8 mouse cellular contexts compared by ENCODE assay signal in the genomic region with DNA sequence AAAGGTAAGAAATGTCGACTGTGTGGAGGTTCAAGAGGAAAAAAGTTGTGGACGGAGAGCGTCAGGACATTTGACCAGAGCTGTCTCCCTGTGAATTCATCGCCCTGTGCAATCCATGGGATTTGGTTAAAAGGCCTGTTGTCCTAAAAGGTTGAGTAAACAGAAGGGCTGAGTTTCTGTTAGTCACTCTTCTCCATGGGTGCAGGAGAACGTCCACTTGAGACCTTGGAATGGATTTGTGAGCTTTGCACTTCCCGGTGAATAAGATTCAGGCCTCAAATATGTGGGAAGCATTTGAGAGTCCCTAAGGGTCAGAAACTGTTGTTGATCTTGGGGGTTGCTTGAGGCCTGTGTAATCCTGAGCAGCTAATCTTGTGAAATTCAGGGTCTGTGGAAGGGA. TPM values are rescaled to one million over a fixed set of nuclear protein-coding genes. Genes with fewer than 3 reads are reported as not detected.
A peak's percentile ranks its signal among the peaks of the same experiment; 100 is the strongest.
DNase-seq lines count a peak whose midpoint lies in the region; ATAC-seq and TF ChIP-seq lines count a peak whose summit lies in the region.
"Had no signal": no experiment of that assay in that cellular context is flagged by ENCODE, and none has a peak within 500 bp of the region (broad histone marks: within the 10 kb centered on the region; RNA-seq: fewer than 3 reads in every experiment).

No protein-coding gene starts in this region.

- H3K4me3 ChIP-seq in layer of hippocampus, adult 2 months: peak overlapping the region; percentile 93; the same call in 1 of the 2 replicates
- H3K4me3 ChIP-seq in embryonic facial prominence, embryonic 12.5 days: no peak overlapping the region
- H3K4me3 ChIP-seq in intestine, embryonic 15.5 days (replicated peaks): no peak overlapping the region
- H3K4me3 ChIP-seq in neural tube, embryonic 13.5 days: no peak overlapping the region
- H3K4me3 ChIP-seq in cerebellum, adult 2 months (replicated peaks; ENCODE audit: insufficient read depth, low read depth, low read length): no peak overlapping the region

- H3K36me3 ChIP-seq in embryonic facial prominence, embryonic 12.5 days: no peaks in the 10 kb centered on the region
- no peaks in the 10 kb centered on the region for H3K36me3 ChIP-seq in intestine, embryonic 15.5 days
- H3K36me3 ChIP-seq in neural tube, embryonic 13.5 days: no peaks in the 10 kb centered on the region

- no peaks in the 10 kb centered on the region for H3K27me3 ChIP-seq in embryonic facial prominence, embryonic 12.5 days
- no peaks in the 10 kb centered on the region for H3K27me3 ChIP-seq in intestine, embryonic 15.5 days (replicated peaks)
- H3K27me3 ChIP-seq in neural tube, embryonic 13.5 days: no peaks in the 10 kb centered on the region; the same call in 1 of the 2 replicates
- H3K27me3 ChIP-seq in cerebellum, adult 2 months (ENCODE audit: control insufficient read depth, insufficient read depth, low read length): no peaks in the 10 kb centered on the region

- WGBS in embryonic facial prominence, embryonic 12.5 days: 75% methylated on average over 6 of the region's 6 CpGs
- 74% methylated on average over 6 of the region's 6 CpGs for WGBS in intestine, embryonic 15.5 days
- WGBS in neural tube, embryonic 13.5 days: 78% methylated on average over 6 of the region's 6 CpGs
- WGBS in cerebellum, adult 2 months: 80% methylated on average over 6 of the region's 6 CpGs

- no peak for ATAC-seq in embryonic facial prominence, embryonic 12.5 days (ENCODE audit: insufficient number of reproducible peaks, insufficient read depth, low FRiP score, low TSS enrichment)
- ATAC-seq in intestine, embryonic 15.5 days: no peak
- ATAC-seq in neural tube, embryonic 13.5 days (ENCODE audit: low read depth): no peak
- ATAC-seq: activated CD4-positive, CD25-positive, alpha-beta regulatory T cell, adult 4 months had no signal

- H3K9me3 ChIP-seq in embryonic facial prominence, embryonic 12.5 days: no peaks in the 10 kb centered on the region
- no peaks in the 10 kb centered on the region for H3K9me3 ChIP-seq in intestine, embryonic 15.5 days
- H3K9me3 ChIP-seq in neural tube, embryonic 13.5 days: no peaks in the 10 kb centered on the region

- peak overlapping the region; percentile 89; the same call in 1 of the 2 replicates for H3K4me2 ChIP-seq in embryonic facial prominence, embryonic 12.5 days (replicated peaks)
- peak overlapping the region; percentile 78 for H3K4me2 ChIP-seq in intestine, embryonic 15.5 days (replicated peaks)
- H3K4me2 ChIP-seq in neural tube, embryonic 13.5 days: peak overlapping the region; percentile 73

- DNase-seq in layer of hippocampus, adult 2 months (ENCODE audit: low spot score in 2 of 2): no peak
- DNase-seq in layer of hippocampus, postnatal 36 days: no peak
- no peak for DNase-seq in kidney, postnatal 14 days
- DNase-seq in cerebellum, adult 2 months: no peak

- TF ChIP-seq CTCF in layer of hippocampus, adult 2 months (conservative IDR thresholded peaks at IDR 0.05): no peak
- no peak for TF ChIP-seq CTCF in cerebellum, adult 2 months (IDR thresholded peaks at IDR 0.05; ENCODE audit: borderline replicate concordance, insufficient read depth, low read depth, low read length)

- no peak for TF ChIP-seq POLR2A in cerebellum, adult 2 months (IDR thresholded peaks at IDR 0.05; ENCODE audit: borderline replicate concordance, insufficient read depth, low read length)

- H3K4me1 ChIP-seq in embryonic facial prominence, embryonic 12.5 days: peaks cover 8% of the 10 kb centered on the region
- peaks cover 7% of the 10 kb centered on the region for H3K4me1 ChIP-seq in intestine, embryonic 15.5 days (replicated peaks)
- H3K4me1 ChIP-seq in neural tube, embryonic 13.5 days (replicated peaks): peaks cover 16% of the 10 kb centered on the region
- H3K4me1 ChIP-seq in cerebellum, adult 2 months (ENCODE audit: control insufficient read depth, insufficient read depth, low read length): peaks cover 3% of the 10 kb centered on the region; the same call in 1 of the 2 replicates

- no peak overlapping the region for H3K9ac ChIP-seq in embryonic facial prominence, embryonic 12.5 days
- H3K9ac ChIP-seq in intestine, embryonic 15.5 days: no peak overlapping the region
- no peak overlapping the region for H3K9ac ChIP-seq in neural tube, embryonic 13.5 days

- H3K27ac ChIP-seq in layer of hippocampus, adult 2 months: no peak overlapping the region
- H3K27ac ChIP-seq in embryonic facial prominence, embryonic 12.5 days: no peak overlapping the region
- H3K27ac ChIP-seq in intestine, embryonic 15.5 days: no peak overlapping the region
- no peak overlapping the region for H3K27ac ChIP-seq in neural tube, embryonic 13.5 days (replicated peaks)
- no peak overlapping the region for H3K27ac ChIP-seq in cerebellum, adult 2 months (ENCODE audit: insufficient read depth, low read length)

RNA-seq across cellular contexts. Expression of a gene that starts 1.4 kb away (rescaled TPM):
- total RNA-seq in layer of hippocampus, adult 2 months (2021): 10 to 100 TPM; 52.9 to 59.5 TPM
- total RNA-seq in layer of hippocampus, postnatal 36 days (2021): 10 to 100 TPM; 46.0 to 49.1 TPM
- 4.8 and 5.1 TPM in 2 replicates for polyA plus RNA-seq in embryonic facial prominence, embryonic 12.5 days (2016; fragmentation: Nextera tagmentation; extraction: Ambion mirVana)
- 6.7 and 6.9 TPM in 2 replicates for polyA plus RNA-seq in intestine, embryonic 15.5 days (2015; fragmentation: Nextera tagmentation; extraction: Ambion mirVana)
- 3.7 and 4.4 TPM in 2 replicates for polyA plus RNA-seq in neural tube, embryonic 13.5 days (2015; fragmentation: Nextera tagmentation; extraction: Ambion mirVana)
- polyA plus RNA-seq in cerebellum, adult 2 months (2012; rRNA removed): 27.9 and 29.1 TPM in 2 replicates

RNA-seq across cellular contexts. Expression of a gene that starts 14.5 kb away (rescaled TPM):
- 1 to 10 TPM; 5.8 to 7.9 TPM for total RNA-seq in layer of hippocampus, adult 2 months (2021)
- total RNA-seq in layer of hippocampus, postnatal 36 days (2021): 1 to 10 TPM; 4.5 to 5.5 TPM
- 11.5 and 13.2 TPM in 2 replicates for polyA plus RNA-seq in embryonic facial prominence, embryonic 12.5 days (2016; fragmentation: Nextera tagmentation; extraction: Ambion mirVana)
- polyA plus RNA-seq in intestine, embryonic 15.5 days (2015; fragmentation: Nextera tagmentation; extraction: Ambion mirVana): 6.4 and 6.7 TPM in 2 replicates
- polyA plus RNA-seq in neural tube, embryonic 13.5 days (2015; fragmentation: Nextera tagmentation; extraction: Ambion mirVana): 9.4 and 9.5 TPM in 2 replicates
- 6.8 and 7.7 TPM in 2 replicates for polyA plus RNA-seq in cerebellum, adult 2 months (2012; rRNA removed)
